Mouse (Mus musculus): ENCODE measurements at regions not wholly inside any gene's neighbourhood (a gene's known extent, or its start where the extent isn't known, plus 50 kb on each side); places are given as distances from the start of the nearest gene placed in this dataset.

DNA sequence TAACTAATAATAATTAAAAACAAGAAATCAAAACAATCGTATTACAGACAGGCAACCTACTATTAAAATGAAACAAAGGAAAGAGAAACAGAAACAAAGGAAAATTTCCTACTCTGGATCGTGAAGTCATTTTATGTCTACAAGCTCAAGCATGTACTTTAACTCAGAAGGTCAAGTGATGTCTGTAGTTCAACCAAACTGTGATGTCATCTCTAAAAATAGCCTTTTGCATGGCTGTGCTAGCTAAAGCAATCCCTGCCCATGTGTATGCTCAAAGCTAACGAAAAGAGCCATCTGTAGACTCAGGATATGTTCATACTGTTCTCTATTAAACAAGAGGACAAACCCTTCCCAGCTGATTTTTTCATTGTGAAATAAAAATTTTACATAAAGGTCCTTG is 500.7 kb downstream of the Nr2f2 start:
- Histone ChIP-seq H3K4me2 (no peak overlapping the region), H3K4me1 (replicated peaks; ENCODE audit: control insufficient read depth, insufficient read depth, low read length) (no peaks in the 10 kb centered on the region), H3K9me3 (ENCODE audit: control insufficient read depth, low read length) (no peaks in the 10 kb centered on the region), H3K27ac (ENCODE audit: low read depth, low read length) (no peak overlapping the region), H3K36me3 (ENCODE audit: control insufficient read depth, insufficient read depth, low read length) (no peaks in the 10 kb centered on the region), H3K27me3 (replicated peaks; ENCODE audit: control insufficient read depth, insufficient read depth, low read length) (no peaks in the 10 kb centered on the region), H3K9ac (ENCODE audit: low read depth, low read length) (no peak overlapping the region), H3K4me3 (ENCODE audit: low read depth, low read length) (no peak overlapping the region)
- DNase-seq (ENCODE audit: low spot score) (no peak), ATAC-seq (replicated peaks; ENCODE audit: low FRiP score) (no peak)
- WGBS = 80% methylated on average over 3 of the region's 3 CpGs

DNA sequence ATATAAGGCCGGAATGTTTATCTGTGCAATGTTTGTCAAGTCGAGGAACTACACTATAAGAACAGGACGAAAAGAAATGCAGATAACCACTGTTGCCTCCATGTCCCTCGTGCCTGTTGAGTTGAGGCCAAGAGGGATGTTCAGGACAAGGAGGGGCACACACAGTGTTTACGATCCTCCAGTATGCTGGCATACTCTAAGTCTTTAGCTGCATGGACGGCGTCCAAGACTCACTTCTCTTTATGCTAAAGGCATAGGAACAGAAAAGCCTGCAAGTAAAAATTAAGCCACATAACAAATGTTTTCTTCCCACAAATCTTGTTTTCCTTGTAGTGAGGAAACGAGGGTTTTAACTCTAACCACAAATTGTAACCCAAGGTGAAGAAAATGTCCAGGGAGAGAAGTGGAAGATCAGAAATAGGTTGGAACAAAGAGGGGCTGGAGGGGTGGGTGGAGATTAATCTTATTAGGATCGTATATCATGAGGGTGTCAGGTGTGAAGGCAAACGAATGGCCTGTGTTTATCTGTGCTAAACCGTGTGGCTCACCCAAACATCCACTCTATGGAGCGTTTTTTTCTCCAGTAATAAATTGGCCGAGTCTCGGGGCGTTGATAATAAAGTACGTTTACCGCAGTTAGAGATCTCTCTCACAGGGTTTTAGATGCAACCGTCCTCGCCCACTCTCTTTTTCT is 521.8 kb downstream of the Nr2f2 start:
- no peaks in the 10 kb centered on the region for H3K36me3 ChIP-seq (ENCODE audit: control insufficient read depth, insufficient read depth, low read length)
- no peak overlapping the region for H3K4me3 ChIP-seq (ENCODE audit: low read depth, low read length)
- no peak overlapping the region for H3K4me2 ChIP-seq
- no peak overlapping the region for H3K9ac ChIP-seq (ENCODE audit: low read depth, low read length)
- no peak for DNase-seq (ENCODE audit: low spot score)
- ATAC-seq (replicated peaks; ENCODE audit: low FRiP score) = no peak
- H3K4me1 ChIP-seq (replicated peaks; ENCODE audit: control insufficient read depth, insufficient read depth, low read length) = no peaks in the 10 kb centered on the region
- H3K27ac ChIP-seq (ENCODE audit: low read depth, low read length) = no peak overlapping the region
- H3K9me3 ChIP-seq (ENCODE audit: control insufficient read depth, low read length) = no peaks in the 10 kb centered on the region
- 69% methylated on average over 19 of the region's 19 CpGs for whole genome bisulfite sequencing
- no peaks in the 10 kb centered on the region for H3K27me3 ChIP-seq (replicated peaks; ENCODE audit: control insufficient read depth, insufficient read depth, low read length)

GRCm38 (mm10) chr7:69837379-69837778 is 529.2 kb downstream of the Nr2f2 start:
- no peaks in the 10 kb centered on the region for H3K27me3 ChIP-seq (replicated peaks; ENCODE audit: control insufficient read depth, insufficient read depth, low read length)
- H3K27ac ChIP-seq (ENCODE audit: low read depth, low read length) = no peak overlapping the region
- H3K4me1 ChIP-seq (replicated peaks; ENCODE audit: control insufficient read depth, insufficient read depth, low read length) = no peaks in the 10 kb centered on the region
- DNase-seq (ENCODE audit: low spot score) (no peak), ATAC-seq (replicated peaks; ENCODE audit: low FRiP score) (no peak)
- no peak overlapping the region for H3K9ac ChIP-seq (ENCODE audit: low read depth, low read length)
- no peak overlapping the region for H3K4me2 ChIP-seq
- WGBS = 86% methylated on average over 5 of the region's 5 CpGs
- H3K9me3 ChIP-seq (ENCODE audit: control insufficient read depth, low read length) = no peaks in the 10 kb centered on the region
- no peak overlapping the region for H3K4me3 ChIP-seq (ENCODE audit: low read depth, low read length)
- no peaks in the 10 kb centered on the region for H3K36me3 ChIP-seq (ENCODE audit: control insufficient read depth, insufficient read depth, low read length)

GRCm38 (mm10) chr7:69827251-69827650 is 539.3 kb downstream of the Nr2f2 start:
- 73% methylated on average over 8 of the region's 8 CpGs for WGBS
- no peaks in the 10 kb centered on the region for H3K9me3 ChIP-seq (ENCODE audit: control insufficient read depth, low read length)
- H3K4me1 ChIP-seq (replicated peaks; ENCODE audit: control insufficient read depth, insufficient read depth, low read length) = no peaks in the 10 kb centered on the region
- no peak overlapping the region for H3K9ac ChIP-seq (ENCODE audit: low read depth, low read length)
- no peak overlapping the region for H3K27ac ChIP-seq (ENCODE audit: low read depth, low read length)
- H3K4me3 ChIP-seq (ENCODE audit: low read depth, low read length) = no peak overlapping the region
- H3K36me3 ChIP-seq (ENCODE audit: control insufficient read depth, insufficient read depth, low read length) = no peaks in the 10 kb centered on the region
- ATAC-seq (replicated peaks; ENCODE audit: low FRiP score) = no peak
- H3K27me3 ChIP-seq (replicated peaks; ENCODE audit: control insufficient read depth, insufficient read depth, low read length) = no peaks in the 10 kb centered on the region
- no peak for DNase-seq (ENCODE audit: low spot score)
- H3K4me2 ChIP-seq = no peak overlapping the region

- H3K27ac ChIP-seq (ENCODE audit: low read depth, low read length) = no peak overlapping the region
- no peak overlapping the region for H3K4me3 ChIP-seq (ENCODE audit: low read depth, low read length)
- no peaks in the 10 kb centered on the region for H3K4me1 ChIP-seq (replicated peaks; ENCODE audit: control insufficient read depth, insufficient read depth, low read length)
- DNase-seq (ENCODE audit: low spot score) (no peak), ATAC-seq (replicated peaks; ENCODE audit: low FRiP score) (no peak)
- H3K9ac ChIP-seq (ENCODE audit: low read depth, low read length) = no peak overlapping the region
- no peak overlapping the region for H3K4me2 ChIP-seq
- H3K27me3 ChIP-seq (replicated peaks; ENCODE audit: control insufficient read depth, insufficient read depth, low read length) = no peaks in the 10 kb centered on the region
- no peaks in the 10 kb centered on the region for H3K9me3 ChIP-seq (ENCODE audit: control insufficient read depth, low read length)
- 92% methylated on average over 2 of the region's 2 CpGs for WGBS
- H3K36me3 ChIP-seq (ENCODE audit: control insufficient read depth, insufficient read depth, low read length) = no peaks in the 10 kb centered on the region
Observed at GRCm38 (mm10) chr7:69820570-69820969, 546.0 kb downstream of the Nr2f2 start.

GRCm38 (mm10) chr7:69812301-69812700 is 554.2 kb downstream of the Nr2f2 start:
- Histone ChIP-seq H3K4me3 (ENCODE audit: low read depth, low read length) (no peak overlapping the region), H3K9me3 (ENCODE audit: control insufficient read depth, low read length) (no peaks in the 10 kb centered on the region), H3K9ac (ENCODE audit: low read depth, low read length) (no peak overlapping the region), H3K27ac (ENCODE audit: low read depth, low read length) (no peak overlapping the region), H3K36me3 (ENCODE audit: control insufficient read depth, insufficient read depth, low read length) (no peaks in the 10 kb centered on the region), H3K4me1 (replicated peaks; ENCODE audit: control insufficient read depth, insufficient read depth, low read length) (no peaks in the 10 kb centered on the region), H3K27me3 (replicated peaks; ENCODE audit: control insufficient read depth, insufficient read depth, low read length) (no peaks in the 10 kb centered on the region), H3K4me2 (no peak overlapping the region)
- ATAC-seq (replicated peaks; ENCODE audit: low FRiP score) (no peak), DNase-seq (ENCODE audit: low spot score) (no peak)
- 83% methylated on average over 3 of the region's 3 CpGs for WGBS

DNA sequence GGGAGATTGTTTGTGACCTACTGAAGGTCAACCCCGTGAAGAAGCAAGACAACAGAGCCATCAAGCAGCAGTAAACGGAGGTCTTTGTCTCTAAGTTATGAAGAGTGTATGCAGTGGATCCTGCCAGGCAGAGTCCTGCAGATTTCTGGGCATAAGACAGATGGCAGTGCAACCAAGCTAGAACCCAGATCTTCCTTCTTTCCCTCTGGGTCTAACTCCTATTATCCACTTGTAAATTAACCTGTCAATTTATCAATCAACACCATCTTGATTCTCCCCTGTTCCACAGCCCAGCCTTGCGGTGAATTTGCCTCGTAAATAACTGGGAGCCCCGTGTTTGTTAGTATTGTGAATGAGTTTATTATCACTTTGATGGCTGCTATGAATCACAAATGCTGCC is 555.7 kb downstream of the Nr2f2 start:
- no peak overlapping the region for H3K9ac ChIP-seq (ENCODE audit: low read depth, low read length)
- DNase-seq (ENCODE audit: low spot score) = no peak
- H3K27ac ChIP-seq (ENCODE audit: low read depth, low read length) = no peak overlapping the region
- no peak for ATAC-seq (replicated peaks; ENCODE audit: low FRiP score)
- 26% methylated on average over 5 of the region's 5 CpGs for WGBS
- no peak overlapping the region for H3K4me3 ChIP-seq (ENCODE audit: low read depth, low read length)
- no peaks in the 10 kb centered on the region for H3K9me3 ChIP-seq (ENCODE audit: control insufficient read depth, low read length)
- no peak overlapping the region for H3K4me2 ChIP-seq
- no peaks in the 10 kb centered on the region for H3K36me3 ChIP-seq (ENCODE audit: control insufficient read depth, insufficient read depth, low read length)
- H3K4me1 ChIP-seq (replicated peaks; ENCODE audit: control insufficient read depth, insufficient read depth, low read length) = no peaks in the 10 kb centered on the region
- no peaks in the 10 kb centered on the region for H3K27me3 ChIP-seq (replicated peaks; ENCODE audit: control insufficient read depth, insufficient read depth, low read length)

GRCm38 (mm10) chr7:69807220-69807619 is 559.3 kb downstream of the Nr2f2 start:
- no peaks in the 10 kb centered on the region for H3K27me3 ChIP-seq (replicated peaks; ENCODE audit: control insufficient read depth, insufficient read depth, low read length)
- no peaks in the 10 kb centered on the region for H3K4me1 ChIP-seq (replicated peaks; ENCODE audit: control insufficient read depth, insufficient read depth, low read length)
- H3K9me3 ChIP-seq (ENCODE audit: control insufficient read depth, low read length) = no peaks in the 10 kb centered on the region
- H3K4me2 ChIP-seq = no peak overlapping the region
- H3K4me3 ChIP-seq (ENCODE audit: low read depth, low read length) = no peak overlapping the region
- no peaks in the 10 kb centered on the region for H3K36me3 ChIP-seq (ENCODE audit: control insufficient read depth, insufficient read depth, low read length)
- 35% methylated on average over 8 of the region's 8 CpGs for WGBS
- DNase-seq (ENCODE audit: low spot score) = no peak
- no peak overlapping the region for H3K27ac ChIP-seq (ENCODE audit: low read depth, low read length)
- no peak for ATAC-seq (replicated peaks; ENCODE audit: low FRiP score)
- H3K9ac ChIP-seq (ENCODE audit: low read depth, low read length) = no peak overlapping the region

DNA sequence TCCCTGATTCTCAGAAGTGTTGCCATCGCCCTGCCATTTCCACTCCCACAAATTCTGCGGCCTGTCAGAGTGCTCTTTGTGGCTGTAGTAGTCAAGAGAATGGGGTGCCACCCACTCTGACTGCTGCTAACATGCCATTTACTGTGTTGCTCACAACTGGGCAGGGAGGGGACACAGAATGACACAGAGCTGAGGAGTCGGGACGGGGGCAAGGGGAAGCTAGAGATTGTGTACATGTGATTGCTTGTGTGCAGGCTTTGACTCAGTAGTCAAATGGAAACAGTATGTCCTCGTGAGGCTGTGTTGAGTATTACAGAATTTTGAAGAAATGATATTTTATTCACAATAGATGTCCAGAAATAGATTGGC is 595.6 kb downstream of the Nr2f2 start:
- H3K9me3 ChIP-seq (ENCODE audit: control insufficient read depth, low read length) = no peaks in the 10 kb centered on the region
- H3K36me3 ChIP-seq (ENCODE audit: control insufficient read depth, insufficient read depth, low read length) = no peaks in the 10 kb centered on the region
- H3K27ac ChIP-seq (ENCODE audit: low read depth, low read length) = no peak overlapping the region
- no peaks in the 10 kb centered on the region for H3K27me3 ChIP-seq (replicated peaks; ENCODE audit: control insufficient read depth, insufficient read depth, low read length)
- H3K9ac ChIP-seq (ENCODE audit: low read depth, low read length) = no peak overlapping the region
- ATAC-seq (replicated peaks; ENCODE audit: low FRiP score) (no peak), DNase-seq (ENCODE audit: low spot score) (no peak)
- no peaks in the 10 kb centered on the region for H3K4me1 ChIP-seq (replicated peaks; ENCODE audit: control insufficient read depth, insufficient read depth, low read length)
- WGBS = 69% methylated on average over 5 of the region's 5 CpGs
- H3K4me2 ChIP-seq = no peak overlapping the region
- H3K4me3 ChIP-seq (ENCODE audit: low read depth, low read length) = no peak overlapping the region
